Mouse (Mus musculus) kidney, postnatal 0 days (tissue): ENCODE measurements around the gene Gstt2. TPM values are rescaled to one million over a fixed set of nuclear protein-coding genes. Genes with fewer than 3 reads are reported as not detected.

ENCODE experiments used
- ATAC-seq: fragments of 200-750 bp; cut with Nextera tagmentation; replicated peaks from 2 replicates; pipeline ENCODE4 v1.8.0; 2017; ENCODE audit warnings: low read depth, moderate number of reproducible peaks, moderate TSS enrichment, moderate library complexity; ENCODE audit not compliant: low FRiP score
- DNase-seq: peaks from one replicate; pipeline ENCODE4 v3.0.0-alpha.2; 2016; ENCODE audit warnings: low spot score
- H3K27ac ChIP-seq: fragments of 300-500 bp; sonication (generic); 2 replicates; pipeline ENCODE4 v1.5.1; 2014; ENCODE audit warnings: mild to moderate bottlenecking
- H3K27me3 ChIP-seq: fragments of 300-500 bp; sonication (generic); 2 replicates; pipeline ENCODE4 v1.6.1; 2014; ENCODE audit warnings: low read length, mixed read lengths; ENCODE audit not compliant: insufficient read depth
- H3K36me3 ChIP-seq: fragments of 300-500 bp; sonication (generic); 2 replicates; pipeline ENCODE4 v1.6.1; 2014; ENCODE audit warnings: low read length, mixed read lengths; ENCODE audit not compliant: insufficient read depth
- H3K4me1 ChIP-seq: fragments of 300-500 bp; sonication (generic); replicated peaks from 2 replicates; pipeline ENCODE4 v1.6.1; 2014; ENCODE audit warnings: antibody characterized with exemption, low read length, mixed read lengths; ENCODE audit not compliant: insufficient read depth
- H3K4me2 ChIP-seq: fragments of 300-500 bp; sonication (generic); 2 replicates; pipeline ENCODE4 v1.6.1; 2014; ENCODE audit warnings: mild to moderate bottlenecking, low read length, moderate library complexity, mixed read lengths
- H3K4me3 ChIP-seq: fragments of 300-500 bp; sonication (generic); replicated peaks from 2 replicates; pipeline ENCODE4 v1.5.1; 2014; ENCODE audit warnings: low read depth, low read length
- H3K9ac ChIP-seq: fragments of 300-500 bp; sonication (generic); 2 replicates; pipeline ENCODE4 v1.6.1; 2014; ENCODE audit warnings: low read depth, low read length
- H3K9me3 ChIP-seq: fragments of 300-500 bp; sonication (generic); replicated peaks from 2 replicates; pipeline ENCODE4 v1.6.1; 2016; ENCODE audit warnings: low read length, inconsistent platforms, mixed read lengths
- CTCF ChIP-seq: IDR thresholded peaks from 2 replicates; pipeline ENCODE4 v1.5.1; 2016; ENCODE audit warnings: antibody characterized with exemption, low read depth, mild to moderate bottlenecking, moderate library complexity
- WGBS: fragments of 180-500 bp; shearing (Covaris S2); extraction: QIAGEN DNeasy Blood & Tissue Kit; methylation state at CpG from one replicate; pipeline ENCODE4 v1.1.7; 2014; 5-methylcytosine and 5-hydroxymethylcytosine counted together
- polyA plus RNA-seq: library from polyadenylated mRNA; unstranded; fragments of >200 nt; fragmentation: Nextera tagmentation; extraction: Ambion mirVana; gene quantifications from 2 replicates; pipeline ENCODE4 v1.2.1, GENCODE M21; 2015

The Gstt2 gene
- polyA plus RNA-seq, 1 experiment from 2014 or later: 125 TPM

GRCm38 (mm10) chr10:75788277-75788676, 48.9 kb downstream of the Gstt2 start:
- Histone ChIP-seq H3K4me1 (no peaks in the 10 kb centered on the region), H3K4me3 (no peak overlapping the region), H3K9me3 (no peaks in the 10 kb centered on the region), H3K9ac (no peak overlapping the region), H3K27me3 (no peaks in the 10 kb centered on the region), H3K27ac (no peak overlapping the region), H3K4me2 (no peak overlapping the region), H3K36me3 (no peaks in the 10 kb centered on the region)
- DNase-seq: no peak
- WGBS: 78% methylated on average over 8 of the region's 8 CpGs
- no peak for TF ChIP-seq CTCF
- no peak for ATAC-seq

GRCm38 (mm10) chr10:75785442-75785841, 51.8 kb downstream of the Gstt2 start:
- WGBS: 63% methylated on average over 1 of the region's 1 CpGs
- no peaks in the 10 kb centered on the region for H3K9me3 ChIP-seq
- ATAC-seq (no peak), DNase-seq (no peak)
- H3K4me2 ChIP-seq: no peak overlapping the region
- no peaks in the 10 kb centered on the region for H3K27me3 ChIP-seq
- H3K36me3 ChIP-seq: no peaks in the 10 kb centered on the region
- H3K27ac ChIP-seq: no peak overlapping the region
- no peak for TF ChIP-seq CTCF
- H3K9ac ChIP-seq: no peak overlapping the region
- no peak overlapping the region for H3K4me3 ChIP-seq
- H3K4me1 ChIP-seq: no peaks in the 10 kb centered on the region; the same call in 1 of the 2 replicates

Other genes starting within 250 kb of the Gstt2 start
- gene Ggt5, start 248.1 kb downstream of the Gstt2 start, polyA plus RNA-seq: 4.2 and 5.1 TPM in 2 replicates
- gene Susd2, start 193.4 kb downstream of the Gstt2 start, polyA plus RNA-seq: 33.7 and 38.7 TPM in 2 replicates
- gene Cabin1, start 73.1 kb downstream of the Gstt2 start, polyA plus RNA-seq: 20.5 and 24.0 TPM in 2 replicates
- gene Ddt, start 64.0 kb downstream of the Gstt2 start, polyA plus RNA-seq: 183 and 188 TPM in 2 replicates
- gene Gm20441, start 56.5 kb downstream of the Gstt2 start, polyA plus RNA-seq: 0.71 TPM in 1 of 2 replicates, not detected in the other
- gene Gstt3, start 56.0 kb downstream of the Gstt2 start, polyA plus RNA-seq: 76.5 and 78.3 TPM in 2 replicates
- gene Gstt1, start 38.8 kb downstream of the Gstt2 start, polyA plus RNA-seq: 33.2 and 34.4 TPM in 2 replicates
- gene Gstt4, start 14.9 kb downstream of the Gstt2 start, polyA plus RNA-seq: not detected in 2 replicates
- gene Mif, start 22.8 kb upstream of the Gstt2 start, polyA plus RNA-seq: 1,473 and 1,501 TPM in 2 replicates
- 2.8 and 3.3 TPM in 2 replicates for gene Derl3, start 56.0 kb upstream of the Gstt2 start, polyA plus RNA-seq
- gene Smarcb1, start 84.2 kb upstream of the Gstt2 start, polyA plus RNA-seq: 149 and 168 TPM in 2 replicates
- gene Chchd10, start 95.7 kb upstream of the Gstt2 start, polyA plus RNA-seq: 520 and 541 TPM in 2 replicates
- gene Mmp11, start 99.1 kb upstream of the Gstt2 start, polyA plus RNA-seq: 39.4 and 43.2 TPM in 2 replicates
- gene Gm867, start 103.2 kb upstream of the Gstt2 start, polyA plus RNA-seq: 0.32 and 0.39 TPM in 2 replicates
- gene Vpreb3, start 105.6 kb upstream of the Gstt2 start, polyA plus RNA-seq: 0.78 and 0.97 TPM in 2 replicates
- 0.16 TPM in 1 of 2 replicates, not detected in the other for gene Gm5134, start 117.1 kb upstream of the Gstt2 start, polyA plus RNA-seq
- 12.4 and 15.1 TPM in 2 replicates for gene Zfp280b, start 195.2 kb upstream of the Gstt2 start, polyA plus RNA-seq